Mouse (Mus musculus): ENCODE measurements around the gene Prss48.
"Not testable (repeated sequence)": the region's sequence is repeated elsewhere in the genome, so short reads cannot be mapped to it uniquely, and the experiment has no call there.

Prss48 gene

DNA sequence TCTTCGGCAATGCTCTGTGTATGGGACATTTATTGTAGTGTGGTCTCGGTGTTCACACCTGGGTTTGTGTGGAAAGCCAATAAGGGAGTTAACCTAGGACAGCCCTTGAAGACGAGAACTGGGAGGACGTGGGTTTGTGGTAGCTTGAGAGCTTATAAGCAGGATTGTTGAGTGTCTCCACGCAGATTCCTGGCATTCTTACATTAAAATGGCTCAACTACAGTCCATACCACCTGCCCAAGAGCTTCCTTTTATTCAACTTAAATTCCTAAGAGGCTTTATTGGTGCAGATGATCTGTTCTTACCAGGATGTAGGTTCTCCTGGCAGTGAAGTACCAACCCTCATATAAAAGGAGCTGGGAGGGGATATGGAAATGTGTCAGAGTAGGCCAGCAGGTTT lies 649 bp upstream of the Prss48 start:
- no peak for DNase-seq (ENCODE audit: low spot score)

DNA sequence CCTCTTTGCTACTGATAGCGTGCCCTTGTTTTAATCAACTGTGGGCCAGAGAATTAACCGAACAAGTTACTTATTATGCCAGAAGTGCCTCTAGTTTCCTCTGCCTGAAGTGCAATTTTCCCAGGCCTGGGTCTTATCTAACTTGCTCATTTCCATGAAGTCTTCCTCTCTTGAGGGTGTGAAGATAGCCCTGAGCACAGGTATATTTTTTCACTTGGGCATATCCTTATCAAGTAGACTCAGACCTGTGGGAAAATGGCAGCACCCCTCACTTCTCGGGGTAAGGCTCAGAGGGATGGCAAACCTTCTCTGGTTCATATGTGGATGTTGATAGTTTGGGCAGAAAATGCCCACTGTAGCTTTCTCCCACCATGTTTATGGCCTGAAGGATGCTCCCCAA lies 1.0 kb downstream of the Prss48 start:
- no peak for DNase-seq (ENCODE audit: low spot score)

DNA sequence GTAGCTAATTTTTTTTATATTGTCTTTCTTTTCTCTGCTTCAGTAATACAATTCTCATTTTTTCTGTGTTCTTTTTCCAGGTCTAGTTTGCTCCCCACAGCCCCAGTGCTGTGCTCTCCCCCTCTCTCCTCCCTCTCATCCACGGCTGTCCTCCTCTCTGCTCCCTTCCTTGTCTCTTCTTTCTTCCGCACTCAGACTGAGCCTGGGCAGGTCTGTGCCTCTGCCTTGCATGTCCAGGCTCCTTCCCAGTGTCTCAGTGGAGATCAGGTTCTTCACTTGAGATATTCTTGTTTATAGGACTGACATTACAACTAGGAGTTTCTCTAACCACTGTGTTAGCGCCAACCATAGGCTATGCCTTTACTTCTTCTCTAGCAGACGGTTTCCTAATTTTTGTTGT lies 7.6 kb downstream of the Prss48 start:
- no peak for DNase-seq (ENCODE audit: low spot score)

DNA sequence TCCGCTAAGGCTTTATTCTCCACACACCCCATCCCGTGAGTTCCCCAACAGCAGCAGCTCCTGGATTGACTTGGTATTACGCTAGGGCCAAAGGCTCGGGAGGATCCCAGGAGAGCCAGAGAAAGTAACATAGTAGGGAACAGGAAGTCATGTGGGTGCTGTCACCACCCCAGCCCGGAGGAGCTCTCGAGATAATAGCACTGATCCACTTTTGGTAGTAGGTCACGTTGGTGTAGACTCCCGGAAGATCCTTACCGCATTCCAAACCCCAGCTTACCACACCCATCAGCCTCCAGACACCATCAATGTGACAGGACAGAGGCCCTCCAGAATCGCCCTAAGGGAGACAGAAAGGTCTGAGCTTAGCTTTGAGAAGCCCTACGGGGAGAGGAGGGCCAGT lies 8.5 kb downstream of the Prss48 start:
- DNase-seq (ENCODE audit: low spot score): no peak

DNA sequence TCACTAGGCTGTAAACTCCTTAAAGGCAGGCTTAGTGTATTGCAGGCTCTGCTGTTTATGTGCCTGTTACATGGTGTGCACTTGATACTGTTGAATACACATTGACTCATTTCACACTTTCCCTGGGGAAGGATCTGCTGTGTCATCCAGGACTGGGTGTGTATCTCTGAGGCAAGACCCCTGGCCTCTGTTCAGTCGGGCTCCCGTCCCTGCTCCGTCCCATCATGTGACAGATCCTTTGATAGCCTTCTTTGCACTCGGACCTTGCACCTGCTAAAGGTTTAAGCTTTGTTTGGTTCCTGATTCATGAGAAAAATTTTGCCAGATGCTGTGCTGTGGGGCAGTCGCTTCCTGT lies 10.5 kb downstream of the Prss48 start:
- no peak for DNase-seq (ENCODE audit: low spot score)

DNA sequence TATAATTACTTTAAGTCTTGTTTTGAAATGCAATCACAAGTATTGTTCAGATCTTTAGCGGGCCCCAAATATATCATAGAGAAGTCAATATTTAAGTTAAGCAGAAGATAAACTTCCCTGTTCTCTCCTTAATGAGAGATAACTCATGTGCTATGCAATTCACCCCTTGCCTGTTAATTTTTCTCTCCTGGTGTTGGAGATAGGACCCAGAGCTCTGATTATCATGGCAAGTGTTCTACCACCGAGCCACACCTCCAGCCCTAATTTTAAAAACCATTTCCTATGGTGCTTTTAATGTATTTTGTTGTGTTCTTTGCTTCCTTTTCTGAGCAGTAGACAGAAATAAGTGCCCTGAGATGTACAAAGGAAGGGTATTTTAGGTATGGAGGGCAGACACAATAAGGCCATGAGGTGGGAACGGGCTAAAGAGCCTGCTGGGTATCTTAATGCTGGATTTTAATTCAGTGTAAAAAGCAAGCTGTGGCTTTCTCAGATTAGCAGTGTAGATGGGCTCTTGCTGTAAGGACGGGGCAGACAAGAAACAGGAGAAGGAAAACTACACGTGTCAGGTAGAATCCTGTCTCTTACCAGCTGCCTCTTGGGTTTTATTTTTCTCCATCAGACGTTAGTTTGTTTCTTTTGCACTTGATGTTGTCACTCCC lies 11.0 kb downstream of the Prss48 start:
- no peak for DNase-seq (ENCODE audit: low spot score)

DNA sequence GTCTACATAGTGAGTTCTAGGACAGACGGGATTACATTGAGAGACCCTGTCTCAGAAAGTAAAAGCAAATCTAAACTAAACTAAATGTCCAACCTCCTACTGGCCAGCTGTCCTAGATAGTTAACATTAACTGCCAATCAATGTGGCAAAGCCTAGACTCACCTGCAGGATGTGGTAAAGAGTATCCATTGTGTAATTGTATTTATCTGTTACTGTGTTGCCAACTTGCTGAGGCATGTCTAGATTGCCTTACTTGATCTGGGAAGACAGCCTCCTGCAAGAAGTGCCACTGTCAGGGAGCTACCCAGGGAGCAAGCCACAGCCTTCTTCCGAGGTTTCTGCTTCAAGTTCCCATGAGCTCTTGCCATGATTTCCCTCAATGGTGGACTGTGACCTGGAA lies 15.1 kb downstream of the Prss48 start:
- DNase-seq (ENCODE audit: low spot score): no peak

DNA sequence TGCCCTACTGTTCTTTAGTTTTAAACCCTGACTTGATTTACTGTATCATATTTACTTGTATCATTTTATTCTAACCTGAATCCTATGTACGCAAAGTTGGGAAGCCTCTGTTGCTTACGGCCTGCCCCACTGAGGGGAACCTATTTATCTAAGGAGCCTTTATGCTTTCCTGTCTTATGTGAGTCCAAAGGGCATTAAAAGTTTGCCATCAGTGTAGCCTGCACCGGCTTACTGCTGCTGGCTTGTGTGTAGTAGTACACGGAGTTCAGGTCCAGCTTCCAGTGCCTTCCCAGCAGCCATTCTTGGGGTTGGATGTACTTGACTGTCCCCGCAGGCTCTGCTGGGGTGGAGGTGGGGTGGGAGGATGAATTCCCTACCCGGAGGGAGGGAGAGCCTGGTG lies 17.8 kb downstream of the Prss48 start:
- DNase-seq (ENCODE audit: low spot score): no peak

DNA sequence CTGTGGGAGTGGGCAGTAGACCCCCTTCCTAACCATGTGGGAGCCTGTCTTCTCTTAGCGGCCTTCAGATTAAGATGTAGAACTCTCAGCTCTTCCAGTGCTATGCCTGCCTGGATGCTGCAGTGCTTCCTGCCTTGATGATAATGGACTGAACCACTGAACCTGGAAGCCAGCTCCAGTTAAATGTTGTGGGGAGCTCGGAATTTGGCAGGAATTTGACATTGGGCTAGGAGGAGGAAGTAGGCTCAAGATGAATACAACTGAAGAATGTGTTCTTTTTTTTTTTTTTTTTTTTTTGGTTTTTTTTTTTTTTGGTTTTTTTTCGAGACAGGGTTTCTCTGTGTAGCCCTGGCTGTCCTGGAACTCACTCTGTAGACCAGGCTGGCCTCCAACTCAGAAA lies 20.5 kb downstream of the Prss48 start:
- DNase-seq (ENCODE audit: low spot score): not testable (repeated sequence)

DNA sequence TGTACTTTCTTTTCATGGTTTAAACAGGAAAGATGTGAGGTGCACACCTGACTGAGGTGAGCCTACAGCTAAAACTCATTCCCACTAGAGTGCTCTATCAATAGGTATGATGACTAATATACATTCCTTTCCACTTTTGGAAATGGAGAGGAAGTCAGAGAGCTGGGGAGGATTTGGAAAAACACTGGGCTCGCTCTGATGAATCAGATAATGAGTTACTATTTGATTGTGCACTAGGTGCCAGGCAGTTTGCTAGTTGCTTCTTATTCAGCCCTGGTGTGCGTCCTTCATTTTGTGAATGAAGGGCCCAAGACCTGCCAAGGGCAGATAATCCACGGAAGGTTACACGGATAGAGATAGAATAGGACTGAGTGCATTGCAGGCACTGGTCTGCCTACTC lies 22.3 kb downstream of the Prss48 start:
- DNase-seq (ENCODE audit: low spot score): no peak

DNA sequence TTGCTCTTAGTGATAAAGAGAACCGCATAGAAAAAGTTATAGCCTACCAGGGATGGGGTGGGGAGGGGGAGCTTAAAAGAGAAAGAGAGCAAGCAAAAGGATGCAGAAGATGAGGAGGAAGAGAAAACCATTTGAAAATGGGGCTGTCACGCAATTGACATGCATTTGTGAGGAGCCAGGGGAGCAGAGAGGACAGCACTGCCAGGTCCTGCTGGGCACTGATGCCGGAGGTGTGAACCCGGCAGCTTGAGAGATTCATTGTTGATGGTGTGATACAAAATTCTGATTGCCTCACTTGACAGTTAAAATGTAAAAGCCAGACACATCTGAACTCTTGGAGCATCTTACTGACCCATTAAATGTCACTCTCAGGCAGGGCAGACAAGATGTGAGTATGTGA lies 27.8 kb downstream of the Prss48 start:
- DNase-seq (ENCODE audit: low spot score): no peak

DNA sequence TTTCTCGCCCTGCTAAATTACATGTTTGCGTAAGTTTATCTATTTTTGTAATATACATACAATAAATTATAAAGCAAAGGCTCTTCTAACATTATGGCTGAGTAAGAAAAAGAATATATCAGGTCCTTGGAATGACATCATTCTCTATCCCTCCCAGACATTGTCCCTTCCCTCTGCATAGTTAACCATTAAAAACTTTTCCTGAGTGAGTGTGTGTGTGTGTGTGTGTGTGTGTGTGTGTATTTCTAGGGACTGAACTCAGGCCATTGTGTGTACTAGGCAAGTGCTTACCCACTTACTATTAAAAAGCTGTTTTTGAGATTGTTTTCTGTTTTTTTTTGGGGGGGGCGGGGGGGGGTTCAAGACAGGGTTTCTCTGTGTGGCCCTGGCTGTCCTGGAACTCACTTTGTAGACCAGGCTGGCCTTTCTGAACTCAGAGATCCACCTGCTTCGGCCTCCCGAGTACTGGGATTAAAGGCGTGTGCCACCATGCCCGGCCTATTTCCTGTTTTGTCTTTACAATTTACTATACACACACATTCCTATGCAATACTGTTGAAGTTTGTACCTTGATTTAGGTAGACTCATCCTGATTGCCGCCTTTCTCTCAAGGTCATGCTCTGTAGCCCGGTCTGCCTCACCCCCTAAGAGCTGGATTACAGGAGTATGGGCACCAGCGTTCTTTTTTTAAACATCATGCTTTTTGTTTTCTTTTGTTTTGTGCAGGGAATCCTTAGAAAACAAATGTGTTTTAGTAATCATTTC lies 28.7 kb downstream of the Prss48 start:
- DNase-seq (ENCODE audit: low spot score): no peak

DNA sequence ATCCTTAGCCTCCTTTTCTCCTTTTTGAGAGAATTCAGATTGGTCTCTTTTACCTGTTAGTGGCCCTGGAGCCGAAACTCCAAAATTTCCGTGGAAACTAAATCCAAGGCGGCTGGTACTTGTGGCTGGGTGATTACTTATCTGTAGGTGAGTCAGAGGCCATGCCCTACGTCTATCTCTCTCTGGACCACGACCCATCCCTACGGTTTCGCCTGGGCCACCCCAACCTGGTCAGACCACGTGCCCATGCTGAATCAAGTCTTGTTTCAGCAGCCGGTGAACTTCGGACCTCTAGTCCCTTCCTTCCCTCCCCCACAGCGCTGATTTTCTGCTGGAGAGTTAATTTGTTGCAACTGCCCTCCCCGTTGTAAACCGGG lies 30.7 kb downstream of the Prss48 start:
- DNase-seq (ENCODE audit: low spot score): no peak

DNA sequence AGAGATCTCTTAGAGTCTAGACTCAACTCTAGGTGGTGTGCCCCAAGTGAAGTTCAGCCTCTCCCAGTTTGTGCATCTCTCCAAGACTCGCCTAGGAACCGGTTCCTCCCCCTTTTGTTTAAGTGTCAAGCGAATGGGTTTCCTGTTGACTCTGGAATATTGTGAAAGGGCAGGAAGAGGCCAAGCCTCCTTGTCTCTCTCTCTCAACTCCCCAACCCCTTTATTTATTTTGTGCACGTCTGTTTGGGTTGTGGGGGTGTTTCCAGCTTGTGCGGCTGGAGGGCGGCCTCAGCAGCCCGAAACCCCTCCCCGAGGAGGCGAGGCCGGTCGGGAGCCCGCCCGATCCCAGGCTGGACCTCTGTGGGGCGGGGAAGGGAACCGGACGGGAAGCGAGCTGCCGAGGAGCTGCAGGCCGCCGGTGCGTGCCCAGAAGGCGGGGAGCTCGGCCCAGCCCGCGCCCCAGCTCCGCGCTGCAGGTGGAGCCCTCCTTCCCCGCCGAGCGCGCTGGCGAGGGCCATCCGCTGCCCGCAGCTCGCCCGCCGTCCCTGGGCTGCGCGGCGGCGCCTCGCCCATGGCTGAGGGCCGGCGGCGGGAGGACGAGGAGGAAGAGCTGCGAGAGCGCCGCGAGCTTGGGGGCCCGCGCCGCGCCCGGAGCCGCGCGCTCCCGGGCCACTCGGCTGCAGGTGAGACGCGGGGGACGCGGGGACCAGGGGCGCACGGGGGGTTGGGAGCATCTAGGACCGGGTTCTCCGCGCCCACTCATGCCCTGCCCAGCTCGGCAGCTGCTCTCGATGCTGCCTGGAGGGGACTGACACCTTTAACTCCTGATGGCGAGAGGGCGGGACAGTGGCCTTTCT lies 31.3 kb downstream of the Prss48 start, which contains the start of gene Sh3d19:
Gene Sh3d19 (plus strand): TSS at position 368 of the 857 bp plus-strand sequence.
- DNase-seq (ENCODE audit: low spot score): no peak

DNA sequence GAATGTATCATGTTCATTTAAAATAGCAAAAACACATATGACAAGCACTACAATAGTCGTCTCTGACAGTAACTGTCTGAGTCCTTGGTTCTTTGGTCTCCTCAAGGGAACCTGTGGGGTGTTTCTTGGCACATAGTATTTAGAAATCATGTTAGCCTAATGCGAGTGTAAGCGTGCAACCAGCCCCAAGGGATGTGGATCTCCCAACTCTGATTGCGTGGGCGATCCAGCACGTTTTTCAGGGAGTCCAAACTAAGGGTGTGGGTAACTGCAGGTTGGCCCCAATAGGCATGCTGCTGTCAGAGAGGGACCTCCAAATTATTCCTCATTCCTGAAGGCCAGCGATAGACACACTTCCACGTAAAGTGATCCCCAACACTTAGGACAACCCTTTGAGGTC lies 33.3 kb downstream of the Prss48 start:
- no peak for DNase-seq (ENCODE audit: low spot score)

DNA sequence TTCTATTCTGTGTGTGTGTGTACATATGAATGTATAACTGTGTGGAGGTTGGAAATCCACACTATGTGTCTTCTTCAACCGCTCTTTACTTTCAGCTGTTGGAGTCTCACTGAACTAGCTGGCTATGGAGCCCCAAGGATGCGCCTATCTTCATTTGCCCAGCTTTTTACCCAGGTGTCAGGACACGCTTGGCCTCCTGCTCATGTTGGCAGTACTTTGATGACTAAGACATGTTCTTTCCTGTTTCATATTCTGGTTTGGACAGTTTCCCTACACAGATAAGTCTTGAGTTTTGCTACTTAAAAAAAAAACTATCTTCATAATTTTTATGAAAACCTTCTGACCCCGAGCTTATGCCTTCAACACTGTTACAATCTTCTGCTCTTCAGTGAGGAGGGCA lies 36.8 kb downstream of the Prss48 start:
- no peak for DNase-seq (ENCODE audit: low spot score)

DNA sequence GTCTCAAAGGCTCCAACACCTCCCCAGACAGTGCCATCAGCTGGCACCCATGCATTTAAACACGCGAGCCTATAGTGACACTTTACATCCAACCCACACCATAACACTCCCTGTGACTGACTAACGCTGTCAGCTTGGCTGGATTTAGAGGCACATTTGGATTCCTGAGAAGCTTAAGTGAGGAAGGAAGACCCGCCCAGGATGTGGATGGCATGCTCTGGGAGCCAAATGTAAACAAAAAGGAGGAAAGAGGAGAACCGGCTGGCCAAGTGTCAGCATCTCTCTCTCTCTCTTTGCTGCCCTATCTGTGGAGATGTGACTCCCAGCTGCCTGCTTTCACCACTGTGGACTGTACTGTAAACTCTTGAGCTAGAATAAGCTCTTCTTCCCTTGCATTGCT lies 41.2 kb downstream of the Prss48 start:
- DNase-seq (ENCODE audit: low spot score): no peak

DNA sequence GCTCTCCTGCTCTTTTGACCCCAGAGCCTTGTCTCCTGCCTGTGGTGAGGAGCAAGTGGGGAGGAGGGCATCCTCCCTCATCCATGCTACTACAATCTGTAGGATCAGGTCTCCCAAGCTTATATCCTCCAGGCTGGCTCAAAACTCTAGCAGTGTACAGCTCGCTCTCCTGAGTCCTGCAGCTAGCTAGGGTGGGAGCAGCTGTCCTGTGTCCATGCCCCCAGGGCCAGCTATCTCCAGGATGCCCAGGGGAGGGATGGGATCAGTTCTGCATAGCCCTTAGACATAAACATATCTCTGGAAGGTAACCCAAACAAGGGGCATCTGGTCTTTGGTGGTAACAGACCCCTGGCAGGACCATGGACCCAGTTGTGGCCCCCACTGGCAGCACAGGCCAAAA lies 42.6 kb downstream of the Prss48 start:
- no peak for DNase-seq (ENCODE audit: low spot score)

DNA sequence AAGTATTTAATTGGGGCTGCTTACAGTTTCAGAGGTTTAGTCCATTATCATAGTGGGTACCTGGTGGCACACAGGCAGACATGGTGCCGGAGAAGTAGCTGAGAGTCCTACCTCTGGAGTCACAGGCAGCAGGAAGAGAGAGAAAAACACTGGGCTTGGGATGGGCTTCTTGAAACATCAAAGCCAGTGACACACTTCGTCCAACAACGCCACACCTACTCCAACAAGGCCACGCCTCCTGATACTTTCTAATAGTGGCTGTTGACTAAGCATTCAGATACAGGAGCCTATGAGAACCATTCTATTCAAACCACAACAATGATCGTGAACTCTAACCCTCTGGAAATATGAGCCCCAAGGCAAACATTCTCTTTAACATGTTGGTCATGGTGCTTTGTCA lies 46.6 kb downstream of the Prss48 start:
- no peak for DNase-seq (ENCODE audit: low spot score)

DNA sequence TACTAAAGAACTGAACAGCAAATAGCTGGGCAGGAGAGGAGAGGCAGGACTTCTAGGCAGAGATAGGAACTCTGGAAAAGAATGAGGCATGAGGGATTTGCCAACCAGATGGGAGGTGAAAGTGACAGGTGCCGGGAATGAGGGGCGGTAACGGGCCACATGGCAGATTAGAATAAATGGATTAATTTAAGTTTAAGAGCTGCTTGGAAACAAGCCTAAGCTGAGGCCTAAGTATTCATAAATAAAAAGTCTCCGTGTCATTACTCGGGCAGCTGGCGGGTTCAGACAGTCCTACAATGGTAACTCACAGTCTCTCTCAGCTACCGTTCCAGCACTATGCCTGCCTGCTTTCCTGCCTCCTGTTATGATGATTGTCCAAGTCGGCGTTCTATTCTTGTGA lies 47.0 kb downstream of the Prss48 start:
- no peak for DNase-seq (ENCODE audit: low spot score)

DNA sequence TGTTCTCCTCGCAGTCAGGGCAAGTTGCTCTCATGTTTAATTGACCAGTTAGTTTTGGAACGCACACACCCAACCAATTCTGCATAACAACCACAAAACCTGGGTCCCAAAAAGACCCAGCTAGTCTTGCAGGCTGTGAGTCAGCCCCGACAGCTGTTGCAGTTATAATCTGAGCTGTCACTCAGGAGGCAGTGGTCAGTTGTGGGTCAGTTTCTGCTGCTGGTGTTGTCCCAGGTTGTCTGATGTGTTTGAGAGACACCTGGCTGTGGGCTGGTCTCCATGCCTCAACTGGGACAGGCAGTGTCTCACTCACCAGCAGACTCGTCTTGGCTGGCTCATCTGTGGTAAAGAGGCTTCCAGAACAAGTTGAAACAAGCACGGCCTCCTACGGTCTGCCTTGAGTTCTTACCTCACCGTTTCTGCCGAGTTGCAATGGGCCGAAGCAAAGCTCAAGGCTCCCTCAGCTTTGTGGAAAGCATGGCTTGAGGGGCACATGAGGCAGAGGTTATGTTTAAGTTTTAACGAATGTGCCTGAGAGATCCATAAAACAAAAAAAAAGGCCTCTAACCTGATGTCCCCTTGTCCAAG lies 49.5 kb downstream of the Prss48 start:
- no peak for DNase-seq (ENCODE audit: low spot score)

DNA sequence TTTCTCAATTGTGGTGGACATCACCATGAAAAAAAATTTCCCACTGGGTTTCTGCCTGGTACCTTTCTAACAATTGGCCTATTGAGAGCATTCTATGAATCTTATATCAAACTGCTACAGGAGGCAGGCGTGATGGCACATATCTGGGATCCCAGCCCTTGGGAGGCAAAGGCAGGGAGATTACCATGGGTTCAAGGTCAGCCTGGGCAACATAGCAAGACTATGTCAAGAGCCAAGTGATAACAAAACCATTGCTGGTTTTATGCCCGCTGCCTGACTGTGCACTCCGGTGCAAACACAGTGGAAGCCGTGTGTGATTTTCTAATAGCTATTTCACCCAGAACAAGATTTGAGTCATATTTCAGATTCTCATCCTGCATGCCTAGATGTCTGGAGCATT lies 51.4 kb downstream of the Prss48 start:
- DNase-seq (ENCODE audit: low spot score): no peak
